Mouse (Mus musculus) thymus, adult 2 months (tissue): ENCODE results near the gene Gstm7.

Experiments used
- CTCF ChIP-seq: fragments of 200-500 bp; IDR thresholded peaks from 2 replicates; pipeline ENCODE4 v1.5.1; 2012; ENCODE audit warnings: mild to moderate bottlenecking, control low read depth, low read length, moderate library complexity, borderline replicate concordance; ENCODE audit not compliant: control insufficient read depth, poor library complexity, insufficient read depth; ENCODE audit errors: extremely low read depth
- POLR2A ChIP-seq: fragments of 200-500 bp; IDR thresholded peaks from 2 replicates; pipeline ENCODE4 v1.6.1; 2012; ENCODE audit warnings: mild to moderate bottlenecking, low read length, control low read depth, moderate library complexity; ENCODE audit not compliant: control insufficient read depth, poor library complexity, insufficient read depth; ENCODE audit errors: extremely low read depth

- TF ChIP-seq POLR2A (no peak), CTCF (no peak)
Measured at GRCm38 (mm10) chr3:107935268-107935667, 3.7 kb upstream of the Gstm7 start.
